Mouse (Mus musculus) testis, adult 2 months (tissue): ENCODE measurements at regions not wholly inside any gene's neighbourhood (a gene's known extent, or its start where the extent isn't known, plus 50 kb on each side); places are given as distances from the start of the nearest gene placed in this dataset.

Experiments
- CTCF ChIP-seq: fragments of 200-500 bp; IDR thresholded peaks from 2 replicates; pipeline ENCODE4 v1.5.1; 2012; ENCODE audit warnings: low read depth, mild to moderate bottlenecking, inconsistent platforms, low read length, moderate library complexity; ENCODE audit not compliant: control insufficient read depth, insufficient read depth, insufficient replicate concordance
- POLR2A ChIP-seq: fragments of 200-500 bp; IDR thresholded peaks from 2 replicates; pipeline ENCODE4 v1.6.1; 2012; ENCODE audit warnings: low read depth, mild to moderate bottlenecking, inconsistent platforms, low read length, moderate library complexity; ENCODE audit not compliant: control insufficient read depth

- TF ChIP-seq CTCF = no peak
- no peak for TF ChIP-seq POLR2A
Observed at GRCm38 (mm10) chr2:162791374-162792098, 130.6 kb upstream of the Ptprt start.
